Mouse (Mus musculus): Measurements from ENCODE around the gene Ndufb7. TPM values are rescaled to one million over a fixed set of nuclear protein-coding genes. Genes with fewer than 3 reads are reported as not detected.
A peak's percentile ranks its signal among the peaks of the same experiment; 100 is the strongest.

Ndufb7 gene
- polyA plus RNA-seq, 1 experiment from 2014 or later, result 339 TPM

- H3K4me1 ChIP-seq (replicated peaks; ENCODE audit: control insufficient read depth, insufficient read depth, low read length), result 0 out of 2 replicates have a peak, but pooled peaks cover 4% of the 10 kb centered on the region
- no peaks in the 10 kb centered on the region for H3K27me3 ChIP-seq (ENCODE audit: control insufficient read depth, insufficient read depth, low read length)
- no peak overlapping the region for H3K4me2 ChIP-seq (ENCODE audit: low read depth, low read length, severe bottlenecking)
- 93% methylated on average over 5 of the region's 5 CpGs for WGBS
- H3K36me3 ChIP-seq (ENCODE audit: control insufficient read depth, insufficient read depth, low read length), result peaks cover 10% of the 10 kb centered on the region; the same call in 1 of the 2 replicates
- no peak overlapping the region for H3K9ac ChIP-seq (ENCODE audit: low read length)
- DNase-seq (ENCODE audit: low spot score) (peak; percentile 48), ATAC-seq (replicated peaks; ENCODE audit: low FRiP score) (no peak)
- H3K27ac ChIP-seq (ENCODE audit: low read depth, low read length), result no peak overlapping the region
- no peak overlapping the region for H3K4me3 ChIP-seq (ENCODE audit: low read depth, low read length)
- no peaks in the 10 kb centered on the region for H3K9me3 ChIP-seq (ENCODE audit: control insufficient read depth, low read length)
Observed at GRCm38 (mm10) chr8:83572246-83572812, 5.9 kb downstream of the Ndufb7 start.

GRCm38 (mm10) chr8:83573140-83573875 lies 6.8 kb downstream of the Ndufb7 start:
- H3K4me3 ChIP-seq (ENCODE audit: low read depth, low read length), result no peak overlapping the region
- no peak overlapping the region for H3K4me2 ChIP-seq (ENCODE audit: low read depth, low read length, severe bottlenecking)
- H3K9ac ChIP-seq (ENCODE audit: low read length), result no peak overlapping the region
- no peaks in the 10 kb centered on the region for H3K9me3 ChIP-seq (ENCODE audit: control insufficient read depth, low read length)
- no peak for ATAC-seq (replicated peaks; ENCODE audit: low FRiP score)
- peaks cover 10% of the 10 kb centered on the region; the same call in 1 of the 2 replicates for H3K36me3 ChIP-seq (ENCODE audit: control insufficient read depth, insufficient read depth, low read length)
- no peak overlapping the region for H3K27ac ChIP-seq (ENCODE audit: low read depth, low read length)
- no peaks in the 10 kb centered on the region for H3K27me3 ChIP-seq (ENCODE audit: control insufficient read depth, insufficient read depth, low read length)
- 91% methylated on average over 18 of the region's 18 CpGs for WGBS
- H3K4me1 ChIP-seq (replicated peaks; ENCODE audit: control insufficient read depth, insufficient read depth, low read length), result 0 out of 2 replicates have a peak, but pooled peaks cover 3% of the 10 kb centered on the region
- peak; percentile 49 for DNase-seq (ENCODE audit: low spot score)

GRCm38 (mm10) chr8:83574631-83575315 lies 8.3 kb downstream of the Ndufb7 start:
- DNase-seq (ENCODE audit: low spot score) (peak; percentile 49), ATAC-seq (replicated peaks; ENCODE audit: low FRiP score) (no peak)
- Histone ChIP-seq H3K4me1 (replicated peaks; ENCODE audit: control insufficient read depth, insufficient read depth, low read length) (0 out of 2 replicates have a peak, but pooled peaks cover 4% of the 10 kb centered on the region), H3K4me3 (ENCODE audit: low read depth, low read length) (no peak overlapping the region), H3K27ac (ENCODE audit: low read depth, low read length) (no peak overlapping the region), H3K36me3 (ENCODE audit: control insufficient read depth, insufficient read depth, low read length) (peaks cover 10% of the 10 kb centered on the region; the same call in 1 of the 2 replicates), H3K27me3 (ENCODE audit: control insufficient read depth, insufficient read depth, low read length) (no peaks in the 10 kb centered on the region), H3K4me2 (ENCODE audit: low read depth, low read length, severe bottlenecking) (no peak overlapping the region), H3K9me3 (ENCODE audit: control insufficient read depth, low read length) (no peaks in the 10 kb centered on the region), H3K9ac (ENCODE audit: low read length) (no peak overlapping the region)
- 87% methylated on average over 15 of the region's 15 CpGs for WGBS

GRCm38 (mm10) chr8:83575561-83576515 lies 9.4 kb downstream of the Ndufb7 start:
- WGBS, result 89% methylated on average over 17 of the region's 17 CpGs
- peaks cover 10% of the 10 kb centered on the region; the same call in 1 of the 2 replicates for H3K36me3 ChIP-seq (ENCODE audit: control insufficient read depth, insufficient read depth, low read length)
- no peak overlapping the region for H3K4me3 ChIP-seq (ENCODE audit: low read depth, low read length)
- ATAC-seq (replicated peaks; ENCODE audit: low FRiP score) (no peak), DNase-seq (ENCODE audit: low spot score) (peak; percentile 43)
- H3K4me2 ChIP-seq (ENCODE audit: low read depth, low read length, severe bottlenecking), result no peak overlapping the region
- H3K27me3 ChIP-seq (ENCODE audit: control insufficient read depth, insufficient read depth, low read length), result no peaks in the 10 kb centered on the region
- H3K9me3 ChIP-seq (ENCODE audit: control insufficient read depth, low read length), result no peaks in the 10 kb centered on the region
- no peak overlapping the region for H3K9ac ChIP-seq (ENCODE audit: low read length)
- H3K27ac ChIP-seq (ENCODE audit: low read depth, low read length), result no peak overlapping the region
- H3K4me1 ChIP-seq (replicated peaks; ENCODE audit: control insufficient read depth, insufficient read depth, low read length), result 0 out of 2 replicates have a peak, but pooled peaks cover 4% of the 10 kb centered on the region

GRCm38 (mm10) chr8:83576516-83576895 lies 10.0 kb downstream of the Ndufb7 start:
- H3K4me2 ChIP-seq (ENCODE audit: low read depth, low read length, severe bottlenecking), result no peak overlapping the region
- H3K4me3 ChIP-seq (ENCODE audit: low read depth, low read length), result no peak overlapping the region
- no peaks in the 10 kb centered on the region for H3K9me3 ChIP-seq (ENCODE audit: control insufficient read depth, low read length)
- H3K36me3 ChIP-seq (ENCODE audit: control insufficient read depth, insufficient read depth, low read length), result peaks cover 10% of the 10 kb centered on the region; the same call in 1 of the 2 replicates
- DNase-seq (ENCODE audit: low spot score) (peak; percentile 36), ATAC-seq (replicated peaks; ENCODE audit: low FRiP score) (no peak)
- H3K4me1 ChIP-seq (replicated peaks; ENCODE audit: control insufficient read depth, insufficient read depth, low read length), result 0 out of 2 replicates have a peak, but pooled peaks cover 4% of the 10 kb centered on the region
- 71% methylated on average over 3 of the region's 4 CpGs for WGBS
- H3K27me3 ChIP-seq (ENCODE audit: control insufficient read depth, insufficient read depth, low read length), result no peaks in the 10 kb centered on the region
- H3K27ac ChIP-seq (ENCODE audit: low read depth, low read length), result no peak overlapping the region
- H3K9ac ChIP-seq (ENCODE audit: low read length), result no peak overlapping the region

GRCm38 (mm10) chr8:83576921-83577320 lies 10.4 kb downstream of the Ndufb7 start:
- Histone ChIP-seq H3K4me1 (replicated peaks; ENCODE audit: control insufficient read depth, insufficient read depth, low read length) (0 out of 2 replicates have a peak, but pooled peaks cover 4% of the 10 kb centered on the region), H3K27ac (ENCODE audit: low read depth, low read length) (no peak overlapping the region), H3K9me3 (ENCODE audit: control insufficient read depth, low read length) (no peaks in the 10 kb centered on the region), H3K4me3 (ENCODE audit: low read depth, low read length) (no peak overlapping the region), H3K4me2 (ENCODE audit: low read depth, low read length, severe bottlenecking) (no peak overlapping the region), H3K9ac (ENCODE audit: low read length) (no peak overlapping the region), H3K36me3 (ENCODE audit: control insufficient read depth, insufficient read depth, low read length) (peaks cover 9% of the 10 kb centered on the region; the same call in 1 of the 2 replicates), H3K27me3 (ENCODE audit: control insufficient read depth, insufficient read depth, low read length) (no peaks in the 10 kb centered on the region)
- peak; percentile 46 for DNase-seq (ENCODE audit: low spot score)
- ATAC-seq (replicated peaks; ENCODE audit: low FRiP score), result no peak
- WGBS, result 66% methylated on average over 4 of the region's 4 CpGs

- DNase-seq (ENCODE audit: low spot score), result no peak
- peaks cover 7% of the 10 kb centered on the region; the same call in 1 of the 2 replicates for H3K36me3 ChIP-seq (ENCODE audit: control insufficient read depth, insufficient read depth, low read length)
Observed at GRCm38 (mm10) chr8:83577384-83577791, 10.9 kb downstream of the Ndufb7 start.

More at GRCm38 (mm10) chr8:83577384-83577791, 10.9 kb downstream of the Ndufb7 start:
- no peak overlapping the region for H3K27ac ChIP-seq (ENCODE audit: low read depth, low read length)
- no peak overlapping the region for H3K4me2 ChIP-seq (ENCODE audit: low read depth, low read length, severe bottlenecking)
- no peak for ATAC-seq (replicated peaks; ENCODE audit: low FRiP score)
- no peak overlapping the region for H3K4me3 ChIP-seq (ENCODE audit: low read depth, low read length)
- no peaks in the 10 kb centered on the region for H3K27me3 ChIP-seq (ENCODE audit: control insufficient read depth, insufficient read depth, low read length)
- 73% methylated on average over 9 of the region's 9 CpGs for WGBS
- H3K4me1 ChIP-seq (replicated peaks; ENCODE audit: control insufficient read depth, insufficient read depth, low read length), result 0 out of 2 replicates have a peak, but pooled peaks cover 4% of the 10 kb centered on the region
- no peak overlapping the region for H3K9ac ChIP-seq (ENCODE audit: low read length)
- no peaks in the 10 kb centered on the region for H3K9me3 ChIP-seq (ENCODE audit: control insufficient read depth, low read length)

Data from forebrain, embryonic 11.5 days (tissue).